Mouse (Mus musculus): ENCODE measurements at regions not wholly inside any gene's neighbourhood (a gene's known extent, or its start where the extent isn't known, plus 50 kb on each side); places are given as distances from the start of the nearest gene placed in this dataset.

DNA sequence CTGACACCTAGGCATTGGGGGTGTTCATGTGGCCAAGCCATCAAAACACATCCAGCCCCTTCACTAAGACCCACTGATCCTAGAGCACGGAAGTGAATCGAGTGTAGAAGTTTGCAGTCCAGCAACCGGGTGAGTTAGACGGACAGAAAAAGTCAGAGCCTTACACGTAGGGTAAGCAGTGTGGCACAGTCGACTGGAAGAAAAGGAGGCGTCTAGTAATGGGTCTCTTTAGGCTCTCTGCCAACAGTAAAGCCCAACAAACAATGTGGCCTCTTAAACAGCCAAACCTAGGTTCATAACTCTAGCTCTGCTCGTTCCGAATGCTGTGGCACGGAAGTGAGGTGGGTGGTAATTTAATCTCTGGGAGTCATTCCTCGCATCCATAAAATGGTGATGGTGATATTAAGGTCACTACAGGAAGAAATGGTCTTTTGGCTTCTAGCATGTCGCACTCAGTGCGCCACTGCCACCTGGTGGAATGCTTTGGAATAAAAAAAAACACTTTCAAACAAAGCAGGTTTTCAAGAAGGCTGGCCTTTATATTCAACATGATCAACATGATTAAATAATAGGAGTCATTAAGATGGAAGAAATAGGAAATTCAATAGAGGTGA, 54.0 kb upstream of the Slc35b4 start:
- peak; percentile 78 for TF ChIP-seq CTCF (conservative IDR thresholded peaks at IDR 0.05; ENCODE audit: insufficient read depth, insufficient read length, low read depth, low read length)
- TF ChIP-seq POLR2A (IDR thresholded peaks at IDR 0.05; ENCODE audit: low read depth, low read length) = no peak
